Mouse (Mus musculus): ENCODE results near the gene S100a8. TPM values are rescaled to one million over a fixed set of nuclear protein-coding genes. Genes with fewer than 3 reads are reported as not detected.
A peak's percentile ranks its signal among the peaks of the same experiment; 100 is the strongest.

The S100a8 gene
- polyA plus RNA-seq, 1 experiment: 2.9 TPM

- Histone ChIP-seq H3K36me3 (replicated peaks; ENCODE audit: low read length) (no peaks in the 10 kb centered on the region), H3K4me3 (replicated peaks) (peak overlapping the region; percentile 6), H3K4me1 (no peaks in the 10 kb centered on the region), H3K27me3 (replicated peaks) (peaks cover 18% of the 10 kb centered on the region), H3K9me3 (no peaks in the 10 kb centered on the region)
- TF ChIP-seq FLI1 (IDR thresholded peaks at IDR 0.05; ENCODE audit: low read length) (no peak), GATA1 (IDR thresholded peaks at IDR 0.05; ENCODE audit: borderline replicate concordance, low read length) (no peak)
Observed at GRCm38 (mm10) chr3:90659364-90660044, 9.3 kb upstream of the S100a8 start.

GRCm38 (mm10) chr3:90664219-90664618, 4.6 kb upstream of the S100a8 start:
- TF ChIP-seq FLI1 (IDR thresholded peaks at IDR 0.05; ENCODE audit: low read length) (no peak), GATA1 (IDR thresholded peaks at IDR 0.05; ENCODE audit: borderline replicate concordance, low read length) (no peak)
- no peak overlapping the region for H3K4me3 ChIP-seq (replicated peaks)
- no peaks in the 10 kb centered on the region for H3K4me1 ChIP-seq
- H3K27me3 ChIP-seq (replicated peaks): peaks cover 7% of the 10 kb centered on the region
- H3K9me3 ChIP-seq: no peaks in the 10 kb centered on the region
- no peaks in the 10 kb centered on the region for H3K36me3 ChIP-seq (replicated peaks; ENCODE audit: low read length)

GRCm38 (mm10) chr3:90678656-90679055, 9.9 kb downstream of the S100a8 start:
- Histone ChIP-seq H3K27me3 (replicated peaks) (peaks cover 7% of the 10 kb centered on the region), H3K9me3 (no peaks in the 10 kb centered on the region), H3K4me1 (peaks cover 4% of the 10 kb centered on the region; the same call in 1 of the 2 replicates), H3K36me3 (replicated peaks; ENCODE audit: low read length) (no peaks in the 10 kb centered on the region), H3K4me3 (replicated peaks) (no peak overlapping the region)
- TF ChIP-seq FLI1 (IDR thresholded peaks at IDR 0.05; ENCODE audit: low read length): no peak
- no peak for TF ChIP-seq GATA1 (IDR thresholded peaks at IDR 0.05; ENCODE audit: borderline replicate concordance, low read length)

- no peaks in the 10 kb centered on the region for H3K9me3 ChIP-seq
- H3K36me3 ChIP-seq (replicated peaks; ENCODE audit: low read length): no peaks in the 10 kb centered on the region
- H3K27me3 ChIP-seq (replicated peaks): peaks cover 4% of the 10 kb centered on the region
- no peak overlapping the region for H3K4me3 ChIP-seq (replicated peaks)
- TF ChIP-seq FLI1 (IDR thresholded peaks at IDR 0.05; ENCODE audit: low read length): no peak
- TF ChIP-seq GATA1 (IDR thresholded peaks at IDR 0.05; ENCODE audit: borderline replicate concordance, low read length): no peak
- H3K4me1 ChIP-seq: no peaks in the 10 kb centered on the region
Observed at GRCm38 (mm10) chr3:90683929-90684328, 15.2 kb downstream of the S100a8 start.

GRCm38 (mm10) chr3:90686835-90687234, 18.1 kb downstream of the S100a8 start:
- Histone ChIP-seq H3K4me1 (no peaks in the 10 kb centered on the region), H3K4me3 (replicated peaks) (no peak overlapping the region), H3K36me3 (replicated peaks; ENCODE audit: low read length) (no peaks in the 10 kb centered on the region), H3K27me3 (replicated peaks) (peaks cover 4% of the 10 kb centered on the region), H3K9me3 (no peaks in the 10 kb centered on the region)
- TF ChIP-seq FLI1 (IDR thresholded peaks at IDR 0.05; ENCODE audit: low read length) (no peak), GATA1 (IDR thresholded peaks at IDR 0.05; ENCODE audit: borderline replicate concordance, low read length) (no peak)

GRCm38 (mm10) chr3:90693496-90693895, 24.7 kb downstream of the S100a8 start:
- Histone ChIP-seq H3K4me3 (replicated peaks) (peak overlapping the region; percentile 20), H3K36me3 (replicated peaks; ENCODE audit: low read length) (no peaks in the 10 kb centered on the region), H3K9me3 (no peaks in the 10 kb centered on the region), H3K27me3 (replicated peaks) (peaks cover 2% of the 10 kb centered on the region), H3K4me1 (no peaks in the 10 kb centered on the region)
- TF ChIP-seq FLI1 (IDR thresholded peaks at IDR 0.05; ENCODE audit: low read length): no peak
- no peak for TF ChIP-seq GATA1 (IDR thresholded peaks at IDR 0.05; ENCODE audit: borderline replicate concordance, low read length)

- TF ChIP-seq GATA1 (IDR thresholded peaks at IDR 0.05; ENCODE audit: borderline replicate concordance, low read length) (no peak), FLI1 (IDR thresholded peaks at IDR 0.05; ENCODE audit: low read length) (no peak)
- Histone ChIP-seq H3K27me3 (replicated peaks) (no peaks in the 10 kb centered on the region), H3K4me1 (no peaks in the 10 kb centered on the region), H3K36me3 (replicated peaks; ENCODE audit: low read length) (no peaks in the 10 kb centered on the region), H3K4me3 (replicated peaks) (no peak within 1 kb of the TSS), H3K9me3 (no peaks in the 10 kb centered on the region)
Observed at GRCm38 (mm10) chr3:90695613-90696012, 26.8 kb downstream of the S100a8 start, which contains the start of gene S100a9. TSS of gene S100a9 (minus strand) at chr3:90695721.

- no peaks in the 10 kb centered on the region for H3K27me3 ChIP-seq (replicated peaks)
- H3K9me3 ChIP-seq: no peaks in the 10 kb centered on the region
- no peak overlapping the region for H3K4me3 ChIP-seq (replicated peaks)
- TF ChIP-seq FLI1 (IDR thresholded peaks at IDR 0.05; ENCODE audit: low read length) (no peak), GATA1 (IDR thresholded peaks at IDR 0.05; ENCODE audit: borderline replicate concordance, low read length) (no peak)
- no peaks in the 10 kb centered on the region for H3K36me3 ChIP-seq (replicated peaks; ENCODE audit: low read length)
- no peaks in the 10 kb centered on the region for H3K4me1 ChIP-seq
Observed at GRCm38 (mm10) chr3:90702244-90702643, 33.5 kb downstream of the S100a8 start.

- Histone ChIP-seq H3K9me3 (no peaks in the 10 kb centered on the region), H3K36me3 (replicated peaks; ENCODE audit: low read length) (no peaks in the 10 kb centered on the region), H3K4me1 (peaks cover 5% of the 10 kb centered on the region; the same call in 1 of the 2 replicates), H3K4me3 (replicated peaks) (peak overlapping the region; percentile 7), H3K27me3 (replicated peaks) (peaks cover 3% of the 10 kb centered on the region)
- no peak for TF ChIP-seq GATA1 (IDR thresholded peaks at IDR 0.05; ENCODE audit: borderline replicate concordance, low read length)
- TF ChIP-seq FLI1 (IDR thresholded peaks at IDR 0.05; ENCODE audit: low read length): no peak
Observed at GRCm38 (mm10) chr3:90708523-90709202, 39.9 kb downstream of the S100a8 start.

Measured in megakaryocyte, embryonic 14.5 days (primary cell).